Mouse (Mus musculus): ENCODE measurements around the gene Gm20388. TPM values are rescaled to one million over a fixed set of nuclear protein-coding genes. Genes with fewer than 3 reads are reported as not detected.
A peak's percentile ranks its signal among the peaks of the same experiment; 100 is the strongest.

Gene Gm20388
- polyA plus RNA-seq, 1 experiment from 2014 or later: not detected

- no peak overlapping the region for H3K4me3 ChIP-seq
- no peaks in the 10 kb centered on the region for H3K9me3 ChIP-seq
- peaks cover 4% of the 10 kb centered on the region for H3K27me3 ChIP-seq (replicated peaks)
- 80% methylated on average over 7 of the region's 7 CpGs for WGBS
- no peak for ATAC-seq (ENCODE audit: extremely low read depth, insufficient number of reproducible peaks, low FRiP score, low TSS enrichment)
- H3K4me2 ChIP-seq: no peak overlapping the region
- H3K9ac ChIP-seq: no peak overlapping the region
- H3K27ac ChIP-seq (replicated peaks): no peak overlapping the region
- H3K36me3 ChIP-seq: peaks cover 57% of the 10 kb centered on the region
- no peaks in the 10 kb centered on the region for H3K4me1 ChIP-seq
These were observed 3331.7 kb downstream of the Gm20388 start for GRCm38 (mm10) chr8:123242107-123242923.

GRCm38 (mm10) chr8:123243053-123243452, 3332.4 kb downstream of the Gm20388 start:
- Histone ChIP-seq H3K4me3 (no peak overlapping the region), H3K9me3 (no peaks in the 10 kb centered on the region), H3K9ac (no peak overlapping the region), H3K27ac (replicated peaks) (no peak overlapping the region), H3K36me3 (peaks cover 64% of the 10 kb centered on the region), H3K4me2 (no peak overlapping the region), H3K4me1 (no peaks in the 10 kb centered on the region), H3K27me3 (replicated peaks) (no peaks in the 10 kb centered on the region)
- ATAC-seq (ENCODE audit: extremely low read depth, insufficient number of reproducible peaks, low FRiP score, low TSS enrichment): no peak
- 62% methylated on average over 11 of the region's 11 CpGs for WGBS

GRCm38 (mm10) chr8:123244382-123244781, 3333.7 kb downstream of the Gm20388 start:
- no peak overlapping the region for H3K4me3 ChIP-seq
- H3K9me3 ChIP-seq: no peaks in the 10 kb centered on the region
- no peaks in the 10 kb centered on the region for H3K4me1 ChIP-seq
- H3K9ac ChIP-seq: no peak overlapping the region
- no peaks in the 10 kb centered on the region for H3K27me3 ChIP-seq (replicated peaks)
- H3K27ac ChIP-seq (replicated peaks): no peak overlapping the region
- ATAC-seq (ENCODE audit: extremely low read depth, insufficient number of reproducible peaks, low FRiP score, low TSS enrichment): no peak
- H3K4me2 ChIP-seq: no peak overlapping the region
- H3K36me3 ChIP-seq: peaks cover 77% of the 10 kb centered on the region
- WGBS: 88% methylated on average over 4 of the region's 4 CpGs

GRCm38 (mm10) chr8:123245543-123245942, 3334.9 kb downstream of the Gm20388 start:
- H3K36me3 ChIP-seq: peaks cover 89% of the 10 kb centered on the region
- no peak for ATAC-seq (ENCODE audit: extremely low read depth, insufficient number of reproducible peaks, low FRiP score, low TSS enrichment)
- H3K27ac ChIP-seq (replicated peaks): no peak overlapping the region
- no peak overlapping the region for H3K4me3 ChIP-seq
- no peak overlapping the region for H3K9ac ChIP-seq
- 79% methylated on average over 12 of the region's 12 CpGs for WGBS
- no peaks in the 10 kb centered on the region for H3K9me3 ChIP-seq
- H3K4me1 ChIP-seq: no peaks in the 10 kb centered on the region
- H3K27me3 ChIP-seq (replicated peaks): no peaks in the 10 kb centered on the region
- no peak overlapping the region for H3K4me2 ChIP-seq

GRCm38 (mm10) chr8:123247748-123248147, 3337.1 kb downstream of the Gm20388 start:
- ATAC-seq (ENCODE audit: extremely low read depth, insufficient number of reproducible peaks, low FRiP score, low TSS enrichment): no peak
- peaks cover 5% of the 10 kb centered on the region for H3K4me1 ChIP-seq
- H3K27ac ChIP-seq (replicated peaks): no peak overlapping the region
- no peak overlapping the region for H3K4me2 ChIP-seq
- H3K9me3 ChIP-seq: no peaks in the 10 kb centered on the region
- H3K36me3 ChIP-seq: peaks cover 91% of the 10 kb centered on the region
- no peak overlapping the region for H3K4me3 ChIP-seq
- WGBS: over 99% methylated on average over 6 of the region's 6 CpGs
- no peak overlapping the region for H3K9ac ChIP-seq
- H3K27me3 ChIP-seq (replicated peaks): no peaks in the 10 kb centered on the region

GRCm38 (mm10) chr8:123248596-123248995, 3338.0 kb downstream of the Gm20388 start:
- Histone ChIP-seq H3K4me3 (no peak overlapping the region), H3K27ac (replicated peaks) (no peak overlapping the region), H3K4me1 (peaks cover 12% of the 10 kb centered on the region), H3K9me3 (no peaks in the 10 kb centered on the region), H3K36me3 (peaks cover 83% of the 10 kb centered on the region), H3K9ac (no peak overlapping the region), H3K27me3 (replicated peaks) (no peaks in the 10 kb centered on the region), H3K4me2 (no peak overlapping the region)
- WGBS: 91% methylated on average over 8 of the region's 8 CpGs
- ATAC-seq (ENCODE audit: extremely low read depth, insufficient number of reproducible peaks, low FRiP score, low TSS enrichment): no peak

- Histone ChIP-seq H3K4me1 (peaks cover 24% of the 10 kb centered on the region), H3K27me3 (replicated peaks) (no peaks in the 10 kb centered on the region), H3K27ac (replicated peaks) (no peak overlapping the region), H3K4me3 (no peak overlapping the region), H3K9me3 (no peaks in the 10 kb centered on the region), H3K9ac (no peak overlapping the region), H3K4me2 (no peak overlapping the region), H3K36me3 (peaks cover 64% of the 10 kb centered on the region)
- ATAC-seq (ENCODE audit: extremely low read depth, insufficient number of reproducible peaks, low FRiP score, low TSS enrichment): no peak
- WGBS: 89% methylated on average over 5 of the region's 5 CpGs
These were observed 3340.3 kb downstream of the Gm20388 start for GRCm38 (mm10) chr8:123250940-123251339.

- Histone ChIP-seq H3K4me3 (peak overlapping the region; percentile 88), H3K27me3 (replicated peaks) (no peaks in the 10 kb centered on the region), H3K4me2 (peak overlapping the region; percentile 96), H3K36me3 (peaks cover 64% of the 10 kb centered on the region), H3K4me1 (peaks cover 27% of the 10 kb centered on the region), H3K9ac (peak overlapping the region; percentile 98), H3K27ac (replicated peaks) (peak overlapping the region; percentile 90; the same call in 1 of the 2 replicates), H3K9me3 (no peaks in the 10 kb centered on the region)
- WGBS: 48% methylated on average over 4 of the region's 4 CpGs
- ATAC-seq (ENCODE audit: extremely low read depth, insufficient number of reproducible peaks, low FRiP score, low TSS enrichment): no peak
These were observed 3342.3 kb downstream of the Gm20388 start for GRCm38 (mm10) chr8:123252925-123253324.

GRCm38 (mm10) chr8:123253451-123254098, 3342.9 kb downstream of the Gm20388 start:
- H3K4me3 ChIP-seq: peak overlapping the region; percentile 88
- H3K9me3 ChIP-seq: no peaks in the 10 kb centered on the region
- H3K4me2 ChIP-seq: peak overlapping the region; percentile 96
- H3K36me3 ChIP-seq: peaks cover 64% of the 10 kb centered on the region
- H3K27ac ChIP-seq (replicated peaks): peak overlapping the region; percentile 90
- H3K9ac ChIP-seq: peak overlapping the region; percentile 98
- ATAC-seq (ENCODE audit: extremely low read depth, insufficient number of reproducible peaks, low FRiP score, low TSS enrichment): peak; percentile 6; the same call in 1 of the 2 replicates
- under 1% methylated on average over 30 of the region's 40 CpGs for WGBS
- H3K4me1 ChIP-seq: peaks cover 27% of the 10 kb centered on the region
- no peaks in the 10 kb centered on the region for H3K27me3 ChIP-seq (replicated peaks)

- Histone ChIP-seq H3K4me2 (peak within 1 kb of the TSS; percentile 96), H3K9ac (peak within 1 kb of the TSS; percentile 98), H3K4me1 (peaks cover 27% of the 10 kb centered on the region), H3K27ac (replicated peaks) (peak within 1 kb of the TSS; percentile 90), H3K27me3 (replicated peaks) (no peaks in the 10 kb centered on the region), H3K9me3 (no peaks in the 10 kb centered on the region), H3K4me3 (peak within 1 kb of the TSS; percentile 88), H3K36me3 (peaks cover 64% of the 10 kb centered on the region)
- WGBS: under 1% methylated on average over 79 of the region's 99 CpGs
- ATAC-seq (ENCODE audit: extremely low read depth, insufficient number of reproducible peaks, low FRiP score, low TSS enrichment): peak; percentile 88
These were observed 3343.7 kb downstream of the Gm20388 start, which contains the start of the genes Zfp276 and Vps9d1 for GRCm38 (mm10) chr8:123254099-123254885. TSS of gene Zfp276 (plus strand) at chr8:123254195. TSS of gene Vps9d1 (minus strand) at chr8:123254348.

GRCm38 (mm10) chr8:123255170-123255569, 3344.5 kb downstream of the Gm20388 start:
- no peak for ATAC-seq (ENCODE audit: extremely low read depth, insufficient number of reproducible peaks, low FRiP score, low TSS enrichment)
- H3K27me3 ChIP-seq (replicated peaks): no peaks in the 10 kb centered on the region
- WGBS: 63% methylated on average over 6 of the region's 6 CpGs

More at GRCm38 (mm10) chr8:123255170-123255569, 3344.5 kb downstream of the Gm20388 start:
- H3K4me1 ChIP-seq: peaks cover 27% of the 10 kb centered on the region
- peak overlapping the region; percentile 88 for H3K4me3 ChIP-seq
- no peaks in the 10 kb centered on the region for H3K9me3 ChIP-seq
- H3K36me3 ChIP-seq: peaks cover 64% of the 10 kb centered on the region
- H3K27ac ChIP-seq (replicated peaks): no peak overlapping the region
- H3K4me2 ChIP-seq: peak overlapping the region; percentile 96
- peak overlapping the region; percentile 98 for H3K9ac ChIP-seq

Data from heart, embryonic 13.5 days (tissue).